Mouse (Mus musculus): Measurements from ENCODE around the gene Sertad3.

Gene Sertad3

GRCm38 (mm10) chr7:27473156-27473834 is at the start of gene Sertad3:
Gene Sertad3 (plus strand): TSS chr7:27473768.
- peak; percentile 99 for DNase-seq (ENCODE audit: low read depth)

GRCm38 (mm10) chr7:27427387-27427786 is 46.2 kb upstream of the Sertad3 start:
- DNase-seq (ENCODE audit: low read depth): no peak

DNA sequence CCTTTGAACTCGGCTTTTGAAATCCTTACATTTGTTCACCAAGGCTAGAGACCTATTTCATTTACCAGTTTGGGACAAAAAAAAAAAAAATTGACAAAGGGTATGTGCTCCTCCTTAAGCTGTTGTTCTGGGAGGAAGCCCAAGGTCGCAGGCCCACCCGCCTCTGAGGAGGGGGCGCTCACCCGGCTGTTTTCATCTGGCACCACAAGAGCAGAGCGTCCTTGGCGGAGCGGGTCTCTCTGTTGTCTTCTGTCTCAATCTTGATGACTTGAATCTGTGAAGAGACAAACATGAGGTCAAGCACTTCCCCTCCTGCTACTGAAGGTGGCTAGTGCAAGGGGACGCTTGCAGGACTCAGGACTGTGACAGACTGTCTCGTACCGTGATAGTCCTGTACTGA is 45.6 kb upstream of the Sertad3 start:
- DNase-seq (ENCODE audit: low read depth): no peak

DNA sequence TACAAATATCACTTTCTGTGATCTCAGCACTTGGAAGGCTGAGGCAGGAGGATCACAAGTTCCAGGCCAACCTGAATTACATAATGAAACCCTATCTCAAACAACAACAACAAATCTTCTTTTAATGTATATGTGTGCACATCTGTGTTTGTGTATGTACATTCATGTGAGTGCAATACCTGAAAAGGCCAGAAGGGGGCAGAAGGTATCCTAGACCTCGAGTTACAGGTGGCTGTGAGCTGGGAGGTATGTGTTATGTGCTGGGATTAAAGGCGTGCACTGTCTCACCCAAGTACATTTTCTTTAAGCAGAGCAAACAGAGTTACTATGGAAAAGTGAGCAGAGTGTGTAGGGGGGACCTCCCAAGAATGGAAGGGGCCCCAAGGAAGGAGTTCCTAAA is 44.4 kb upstream of the Sertad3 start:
- peak; percentile 42 for DNase-seq (ENCODE audit: low read depth)

- DNase-seq (ENCODE audit: low read depth): peak; percentile 32
Measured at GRCm38 (mm10) chr7:27433349-27433748, 40.2 kb upstream of the Sertad3 start.

DNA sequence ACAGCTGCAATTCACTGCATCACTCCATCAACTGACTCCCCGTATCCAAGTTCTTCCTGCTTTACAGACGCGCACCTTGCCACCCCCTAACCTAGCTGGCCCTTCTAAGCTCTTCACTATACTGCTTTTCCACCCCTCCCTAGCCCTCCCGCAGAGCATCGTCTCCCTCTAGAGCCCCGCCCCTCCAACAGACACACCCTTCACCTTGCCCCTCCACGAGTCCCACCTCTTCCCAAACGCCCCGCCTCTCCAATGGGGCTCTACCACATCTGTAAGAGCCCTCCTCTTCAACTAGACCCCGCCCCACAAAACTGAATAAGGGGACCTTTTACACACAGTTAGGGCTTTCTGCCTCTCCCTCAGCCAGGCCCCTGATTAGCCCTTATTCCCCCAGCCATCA is 39.8 kb upstream of the Sertad3 start:
- DNase-seq (ENCODE audit: low read depth): peak; percentile 29

- DNase-seq (ENCODE audit: low read depth): peak; percentile 79
Measured at GRCm38 (mm10) chr7:27437544-27437943, 36.0 kb upstream of the Sertad3 start.

GRCm38 (mm10) chr7:27440014-27440413 is 33.6 kb upstream of the Sertad3 start:
- peak; percentile 50 for DNase-seq (ENCODE audit: low read depth)

- DNase-seq (ENCODE audit: low read depth): no peak
Measured at GRCm38 (mm10) chr7:27446051-27446450, 27.5 kb upstream of the Sertad3 start.

- peak; percentile 65 for DNase-seq (ENCODE audit: low read depth)
Measured at GRCm38 (mm10) chr7:27446521-27447418, 26.8 kb upstream of the Sertad3 start.

GRCm38 (mm10) chr7:27447419-27448286 is 25.9 kb upstream of the Sertad3 start, which contains the start of the genes Sptbn4 and Blvrb:
Gene Sptbn4 (minus strand): TSS chr7:27447686.
Gene Blvrb (plus strand): TSS chr7:27447978.
- DNase-seq (ENCODE audit: low read depth): peak; percentile 99

DNA sequence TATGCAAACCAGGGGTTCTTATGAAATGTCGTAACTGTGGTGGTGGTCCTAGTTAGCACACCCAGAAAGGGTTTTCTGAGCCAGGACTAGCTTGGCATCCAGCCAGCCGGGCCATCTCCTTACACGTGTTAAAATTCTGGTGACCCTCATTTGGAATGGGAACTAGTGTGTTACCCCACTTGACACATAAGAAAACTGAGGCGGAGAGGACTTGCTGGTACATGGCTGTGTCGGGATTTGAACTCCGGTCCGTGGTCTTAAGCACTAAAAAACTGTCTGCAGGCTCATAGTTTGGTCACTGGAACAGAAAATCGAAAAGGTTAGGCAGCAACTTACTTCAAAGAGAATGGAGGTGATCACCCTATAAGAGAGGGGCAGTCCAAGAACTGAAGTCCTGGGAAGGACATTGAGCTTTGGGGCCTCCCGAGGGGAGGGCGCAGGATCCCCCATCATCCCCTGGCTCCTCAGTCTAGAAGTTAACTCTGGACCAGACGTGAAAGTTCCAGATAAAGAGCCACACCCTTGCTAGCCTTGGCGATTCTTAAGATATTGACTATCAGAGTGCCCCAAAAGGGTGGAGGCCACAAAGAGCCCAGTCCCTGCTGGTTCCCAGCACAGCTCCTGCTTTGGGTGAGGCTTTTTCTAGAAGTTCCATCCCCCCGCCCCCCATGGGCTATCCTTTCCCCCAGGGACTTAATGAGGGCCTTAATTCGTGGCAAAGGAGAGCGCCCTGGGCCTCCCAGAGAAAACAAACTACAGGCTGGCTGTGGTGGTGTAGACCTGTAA is 25.0 kb upstream of the Sertad3 start:
- DNase-seq (ENCODE audit: low read depth): peak; percentile 38

- DNase-seq (ENCODE audit: low read depth): peak; percentile 76
Measured at GRCm38 (mm10) chr7:27449256-27449862, 24.2 kb upstream of the Sertad3 start.

DNA sequence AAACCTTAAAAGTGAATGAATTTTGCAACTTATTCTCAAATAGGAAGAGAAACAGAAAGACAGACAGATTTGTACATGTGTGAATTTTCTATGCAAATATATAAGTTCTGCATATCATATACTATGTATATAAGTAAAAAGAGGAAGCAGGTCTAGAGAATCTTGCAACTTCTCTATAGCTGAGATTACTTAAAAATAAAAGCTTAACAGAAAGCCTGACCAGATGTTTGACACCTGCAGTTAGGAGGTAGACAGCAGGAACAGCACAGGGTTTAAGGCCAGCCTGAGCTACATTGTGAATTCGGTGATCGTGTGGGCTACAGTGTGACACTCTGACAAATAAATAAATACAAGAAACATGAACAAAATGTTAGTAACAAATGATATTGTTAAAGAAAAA is 22.2 kb upstream of the Sertad3 start:
- no peak for DNase-seq (ENCODE audit: low read depth)

DNA sequence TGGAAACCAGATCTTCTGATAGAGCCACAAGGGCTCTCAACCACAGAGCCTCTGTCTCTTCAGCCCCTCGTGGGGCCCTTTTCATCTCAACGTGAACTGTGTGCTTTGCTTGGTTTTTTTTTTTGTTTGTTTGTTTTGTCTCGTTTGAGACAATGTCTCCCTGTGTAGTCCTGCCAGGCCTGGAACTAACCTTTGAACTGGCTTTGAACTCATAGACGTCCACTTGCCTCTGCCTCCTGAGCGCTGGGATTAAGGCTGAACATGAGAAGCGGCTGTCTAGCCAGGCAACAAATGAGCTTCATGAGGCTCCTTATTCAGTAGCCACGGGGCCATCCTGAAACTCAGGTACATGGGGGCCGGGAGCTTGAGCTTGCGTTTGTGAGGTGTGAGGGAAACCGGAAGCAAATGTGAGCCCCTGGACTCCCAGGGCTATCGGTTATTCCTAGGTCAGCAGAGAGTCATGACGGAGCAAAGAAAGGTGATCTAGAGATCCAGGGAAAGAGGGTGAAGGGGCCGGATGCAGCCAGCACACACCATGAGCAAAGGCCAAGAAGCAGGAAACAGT is 21.3 kb upstream of the Sertad3 start:
- no peak for DNase-seq (ENCODE audit: low read depth)

GRCm38 (mm10) chr7:27454461-27455121 is 19.0 kb upstream of the Sertad3 start:
- no peak for DNase-seq (ENCODE audit: low read depth)

- DNase-seq (ENCODE audit: low read depth): no peak
Measured at GRCm38 (mm10) chr7:27455273-27455672, 18.3 kb upstream of the Sertad3 start.

DNA sequence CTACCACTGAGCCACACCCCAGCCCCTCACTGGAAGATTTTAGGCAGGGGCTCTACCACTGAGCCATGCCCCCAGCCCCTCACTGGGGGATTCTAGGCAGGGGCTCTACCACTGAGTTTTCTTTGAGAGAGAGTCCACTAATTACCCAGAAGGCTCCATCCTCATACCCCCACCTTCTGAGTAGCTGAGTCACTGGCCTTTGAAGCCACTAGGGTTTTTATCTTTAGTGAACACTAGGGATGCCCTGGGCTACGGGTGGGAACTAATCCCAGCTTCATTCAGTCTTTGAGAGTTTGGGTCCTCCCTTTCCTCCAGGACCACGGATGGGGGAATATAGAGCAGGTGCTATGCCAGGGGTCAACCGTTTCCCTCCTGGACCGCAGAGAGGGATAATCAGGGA is 15.0 kb upstream of the Sertad3 start:
- DNase-seq (ENCODE audit: low read depth): no peak

DNA sequence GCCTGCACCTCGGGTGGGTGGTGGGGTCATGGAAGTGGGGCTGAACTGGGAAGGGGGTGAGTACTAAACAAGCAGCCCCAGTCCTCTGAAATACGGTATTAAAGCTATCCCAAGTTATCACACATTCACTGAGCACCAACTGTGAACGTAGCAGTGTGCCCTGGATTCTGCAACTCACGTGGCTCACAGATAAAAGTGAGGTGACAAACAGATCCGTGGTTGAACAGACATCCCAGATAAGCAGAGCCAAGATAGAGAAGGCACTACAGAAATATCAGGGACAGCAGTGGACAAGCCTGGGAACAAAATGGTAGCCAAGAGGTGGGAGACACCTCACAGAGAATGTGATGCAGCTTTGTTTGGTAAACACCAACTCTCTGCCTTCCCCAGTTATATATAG is 13.9 kb upstream of the Sertad3 start:
- no peak for DNase-seq (ENCODE audit: low read depth)

- no peak for DNase-seq (ENCODE audit: low read depth)
Measured at GRCm38 (mm10) chr7:27460477-27460876, 13.1 kb upstream of the Sertad3 start.
